Mouse (Mus musculus) spleen, adult 2 months (tissue): Measurements from ENCODE around the gene Cygb.
A peak's percentile ranks its signal among the peaks of the same experiment; 100 is the strongest.

Experiments
- CTCF ChIP-seq: fragments of 200-500 bp; IDR thresholded peaks from 2 replicates; pipeline ENCODE4 v1.5.1; 2011; ENCODE audit warnings: mild to moderate bottlenecking, inconsistent platforms; ENCODE audit not compliant: insufficient read depth, insufficient read length, insufficient replicate concordance; ENCODE audit errors: extremely low read depth
- POLR2A ChIP-seq: fragments of 200-500 bp; IDR thresholded peaks from 2 replicates; pipeline ENCODE4 v1.6.1; 2011; ENCODE audit warnings: low read depth, low read length, inconsistent platforms

DNA sequence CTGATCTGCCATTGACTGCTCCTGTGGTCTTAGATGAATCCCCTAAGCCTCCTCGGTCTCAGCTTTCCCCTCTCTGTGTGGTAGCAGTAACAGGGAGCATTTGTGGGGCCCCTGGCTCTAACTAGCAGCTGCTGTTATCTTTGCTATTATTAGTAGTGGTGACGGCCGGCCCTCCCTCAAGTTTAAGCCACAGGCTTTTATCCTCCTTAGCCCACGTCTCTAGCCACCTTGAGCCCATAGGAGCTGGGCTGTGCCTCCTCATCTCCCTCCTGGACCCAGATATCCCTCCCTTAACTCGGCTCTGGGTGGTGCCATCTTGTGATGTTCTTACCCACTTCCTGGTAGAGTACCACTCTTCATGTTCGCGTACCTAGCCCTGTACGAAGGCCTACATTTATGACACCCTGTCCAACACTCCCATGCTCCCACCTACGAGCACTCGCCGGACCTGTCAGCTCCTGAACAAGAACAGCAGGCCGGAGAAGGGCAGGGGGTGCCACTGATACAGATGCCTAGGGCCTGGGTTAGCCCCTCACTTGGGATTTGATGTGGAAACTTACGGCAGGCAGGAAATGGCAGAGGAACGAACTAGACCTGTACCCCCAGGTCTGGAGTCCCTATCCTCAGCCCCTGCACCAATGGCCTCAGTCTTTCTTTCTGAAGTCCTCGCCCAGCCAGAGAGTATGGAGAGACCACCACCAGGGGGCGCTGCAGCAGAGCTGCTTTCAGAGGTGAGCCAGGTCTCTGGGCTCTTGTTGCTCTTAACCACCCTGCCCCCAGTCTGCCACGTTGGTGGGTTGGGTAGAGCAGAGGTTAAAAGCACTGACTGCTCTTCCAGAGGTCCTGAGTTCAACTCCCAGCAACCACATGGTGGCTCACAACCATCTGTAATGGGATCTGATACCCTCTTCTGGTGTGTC is 28.8 kb downstream of the Cygb start:
- peak; percentile 75 for TF ChIP-seq CTCF
- no peak for TF ChIP-seq POLR2A
